Mouse (Mus musculus): ENCODE measurements around the gene B4galnt1. TPM values are rescaled to one million over a fixed set of nuclear protein-coding genes. Genes with fewer than 3 reads are reported as not detected.
"Not testable (repeated sequence)": the region's sequence is repeated elsewhere in the genome, so short reads cannot be mapped to it uniquely, and the experiment has no call there.

B4galnt1 gene
- polyA plus RNA-seq, 1 experiment from 2014 or later, result 2.4 TPM

DNA sequence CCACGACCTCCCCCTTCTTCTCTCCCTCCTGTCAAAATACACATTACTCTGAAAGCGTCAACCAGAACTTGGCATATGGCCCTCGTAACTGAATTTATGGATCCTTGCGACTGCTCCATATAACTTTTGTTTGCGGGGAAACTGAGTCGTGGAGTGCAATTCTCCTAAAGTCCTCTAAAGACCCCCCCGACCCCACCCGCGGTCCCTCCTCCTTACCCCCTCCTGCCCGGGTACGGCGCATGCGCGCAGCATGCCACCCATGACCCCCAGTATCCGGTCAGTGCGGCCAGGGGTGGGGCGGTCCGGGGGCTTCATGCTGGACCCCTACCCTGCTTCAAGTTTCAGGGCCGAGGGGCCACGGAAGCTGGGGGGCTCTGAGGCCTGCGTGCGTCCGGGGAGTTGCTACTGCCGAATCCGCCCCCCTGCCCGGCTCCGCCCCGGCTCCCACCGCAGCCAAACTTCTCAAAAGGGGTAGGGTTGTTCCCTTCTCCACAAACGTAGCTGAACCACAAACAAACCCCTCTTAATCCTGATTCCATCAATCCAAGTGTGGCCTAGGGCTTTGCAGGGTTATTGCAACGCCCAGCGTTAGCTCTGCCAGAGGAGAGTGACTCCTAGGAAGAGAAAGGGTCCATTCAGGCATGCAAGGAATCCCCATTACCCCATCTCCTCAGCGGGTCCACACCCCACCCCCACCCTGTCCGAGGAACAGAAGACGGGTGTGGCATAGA is 24.8 kb downstream of the B4galnt1 start, which contains the start of gene Arhgef25:
Arhgef25 (minus strand) TSS at position 433 of the 731 bp plus-strand sequence.
- 2% methylated on average over 35 of the region's 35 CpGs for WGBS
- H3K27me3 ChIP-seq (replicated peaks), result peaks cover 8% of the 10 kb centered on the region
- H3K4me1 ChIP-seq (replicated peaks), result peaks cover 46% of the 10 kb centered on the region
- peak within 1 kb of the TSS; percentile 83 for H3K9ac ChIP-seq
- peak within 1 kb of the TSS; percentile 97 for H3K4me2 ChIP-seq
- H3K36me3 ChIP-seq, result peaks cover 25% of the 10 kb centered on the region
- 0 out of 2 replicates have a peak, but pooled peaks cover 3% of the 10 kb centered on the region for H3K9me3 ChIP-seq (replicated peaks)
- peak; percentile 19; the same call in 1 of the 2 replicates for ATAC-seq (ENCODE audit: insufficient number of reproducible peaks, low FRiP score)
- peak within 1 kb of the TSS; percentile 56 for H3K27ac ChIP-seq (ENCODE audit: poor library complexity, severe bottlenecking)
- H3K4me3 ChIP-seq, result peak within 1 kb of the TSS; percentile 81

DNA sequence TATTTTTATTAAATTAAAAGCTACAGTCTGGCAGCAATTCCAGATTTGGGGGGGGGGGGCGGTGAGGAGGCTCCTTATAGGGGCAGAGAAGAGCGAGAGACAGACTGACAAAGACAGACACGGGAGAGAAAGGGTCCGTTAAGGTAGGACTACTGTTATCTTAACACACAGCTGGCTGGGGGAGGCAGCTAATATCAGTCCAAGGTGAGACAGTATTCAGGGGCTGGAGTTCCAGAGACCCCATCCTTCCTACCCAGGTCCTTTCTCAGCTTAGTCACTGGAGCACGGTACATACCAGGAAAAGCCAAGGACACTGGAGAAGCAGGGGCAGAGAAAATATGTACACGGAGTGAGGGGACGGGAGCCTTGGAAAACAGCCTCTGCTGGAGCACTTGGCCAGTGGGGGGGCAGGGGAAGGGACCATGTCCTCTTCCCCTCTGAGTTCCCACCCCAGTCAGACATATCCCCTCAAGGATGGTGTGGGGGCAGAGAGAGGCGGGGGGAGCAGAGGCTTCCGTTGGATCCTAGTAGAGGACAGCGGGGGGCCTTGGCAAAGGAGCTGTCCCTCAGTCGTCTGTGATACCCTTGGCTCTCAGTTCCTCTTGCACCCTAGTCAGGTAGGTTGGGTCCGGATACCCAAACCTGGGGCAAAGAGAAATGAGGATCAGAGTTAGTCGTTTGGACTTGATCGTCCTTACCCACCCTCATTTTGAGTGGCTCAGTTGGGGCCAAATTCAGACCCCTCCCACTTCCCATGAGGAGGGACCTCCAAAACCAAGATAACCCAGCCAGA is 25.6 kb downstream of the B4galnt1 start:
- Histone ChIP-seq H3K9ac (peak overlapping the region; percentile 83; the same call in 1 of the 2 replicates), H3K9me3 (replicated peaks) (0 out of 2 replicates have a peak, but pooled peaks cover 3% of the 10 kb centered on the region), H3K4me3 (peak overlapping the region; percentile 81), H3K4me2 (peak overlapping the region; percentile 97), H3K4me1 (replicated peaks) (peaks cover 49% of the 10 kb centered on the region), H3K27me3 (replicated peaks) (peaks cover 2% of the 10 kb centered on the region; the same call in 1 of the 2 replicates), H3K27ac (ENCODE audit: poor library complexity, severe bottlenecking) (peak overlapping the region; percentile 56; the same call in 1 of the 2 replicates), H3K36me3 (peaks cover 25% of the 10 kb centered on the region)
- no peak for ATAC-seq (ENCODE audit: insufficient number of reproducible peaks, low FRiP score)
- 32% methylated on average over 13 of the region's 14 CpGs for WGBS

DNA sequence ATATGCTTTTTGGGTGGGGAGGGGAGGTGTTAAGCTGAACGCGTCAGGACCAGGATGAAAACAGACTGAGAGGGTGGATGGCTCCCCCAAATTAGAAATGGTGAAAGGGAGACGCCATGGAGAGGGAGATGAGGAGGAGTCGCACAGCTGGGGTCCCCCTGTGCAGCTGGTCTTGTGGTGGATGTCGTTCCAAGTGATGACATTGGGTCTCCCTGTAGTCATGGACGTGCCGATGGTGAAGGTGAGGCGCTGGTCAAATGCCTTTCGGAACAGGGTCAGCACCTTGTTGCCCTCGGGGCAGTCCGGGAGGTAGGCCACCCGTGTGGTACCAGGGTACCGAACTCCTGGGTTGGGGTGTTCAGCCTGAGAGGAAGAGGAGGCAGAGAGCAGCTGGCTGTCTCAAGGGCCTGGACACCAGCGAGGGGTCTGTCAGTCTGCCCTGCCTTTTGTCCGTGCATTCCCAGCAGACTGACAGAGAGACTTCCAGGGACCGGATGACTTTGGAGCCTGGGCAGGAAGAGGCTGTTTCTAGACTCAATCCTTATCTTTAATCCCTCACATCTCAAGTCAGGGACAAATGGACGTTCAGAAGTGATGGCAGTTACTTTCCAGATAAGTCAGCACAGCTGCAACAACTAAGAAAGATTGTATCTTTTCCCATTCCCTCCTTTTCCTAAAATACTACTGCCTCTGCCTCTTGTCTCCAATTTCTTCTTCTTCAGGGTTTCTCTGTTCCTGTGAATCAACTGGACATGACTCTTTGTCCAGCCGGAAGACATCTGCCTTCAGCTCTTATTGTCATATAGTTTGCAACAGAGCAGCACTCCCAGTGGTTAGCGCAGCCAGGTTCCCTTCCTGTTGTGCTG is 26.4 kb downstream of the B4galnt1 start:
- H3K4me1 ChIP-seq (replicated peaks), result peaks cover 50% of the 10 kb centered on the region
- H3K36me3 ChIP-seq, result peaks cover 25% of the 10 kb centered on the region
- WGBS, result 56% methylated on average over 19 of the region's 19 CpGs
- H3K4me3 ChIP-seq, result no peak overlapping the region
- H3K4me2 ChIP-seq, result no peak overlapping the region
- H3K9ac ChIP-seq, result no peak overlapping the region
- no peak for ATAC-seq (ENCODE audit: insufficient number of reproducible peaks, low FRiP score)
- H3K27ac ChIP-seq (ENCODE audit: poor library complexity, severe bottlenecking), result 0 out of 2 replicates have a peak overlapping the region, but pooled peaks have one; percentile 49
- no peaks in the 10 kb centered on the region; the same call in 1 of the 2 replicates for H3K27me3 ChIP-seq (replicated peaks)
- 0 out of 2 replicates have a peak, but pooled peaks cover 3% of the 10 kb centered on the region for H3K9me3 ChIP-seq (replicated peaks)

DNA sequence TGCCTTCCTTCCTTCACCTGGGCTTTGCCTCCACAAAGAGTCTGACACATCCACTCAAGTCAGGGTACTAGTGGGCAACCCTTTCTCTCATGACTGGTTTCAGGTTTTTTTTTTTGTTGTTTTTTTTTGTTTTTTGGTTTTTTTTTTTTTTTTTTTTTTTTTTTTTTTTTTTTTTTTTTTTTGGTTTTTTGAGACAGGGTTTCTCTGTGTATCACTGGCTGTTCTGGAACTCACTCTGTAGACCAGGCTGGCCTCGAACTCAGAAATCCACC is 27.0 kb downstream of the B4galnt1 start:
- not testable (repeated sequence) for ATAC-seq (ENCODE audit: insufficient number of reproducible peaks, low FRiP score); H3K27ac ChIP-seq (ENCODE audit: poor library complexity, severe bottlenecking); H3K9ac ChIP-seq; H3K4me3 ChIP-seq; H3K27me3 ChIP-seq (replicated peaks); H3K4me2 ChIP-seq; H3K9me3 ChIP-seq (replicated peaks)
- Histone ChIP-seq H3K36me3 (peaks cover 19% of the 10 kb centered on the region), H3K4me1 (replicated peaks) (peaks cover 54% of the 10 kb centered on the region)
- WGBS, result 58% methylated on average over 1 of the region's 1 CpGs

GRCm38 (mm10) chr10:127193011-127193410 is 28.0 kb downstream of the B4galnt1 start:
- no peak overlapping the region for H3K27ac ChIP-seq (ENCODE audit: poor library complexity, severe bottlenecking)
- H3K9me3 ChIP-seq (replicated peaks), result no peaks in the 10 kb centered on the region
- H3K4me3 ChIP-seq, result no peak overlapping the region
- WGBS, result 76% methylated on average over 9 of the region's 9 CpGs
- H3K9ac ChIP-seq, result no peak overlapping the region
- peaks cover 54% of the 10 kb centered on the region for H3K4me1 ChIP-seq (replicated peaks)
- no peak for ATAC-seq (ENCODE audit: insufficient number of reproducible peaks, low FRiP score)
- no peak overlapping the region for H3K4me2 ChIP-seq
- H3K27me3 ChIP-seq (replicated peaks), result no peaks in the 10 kb centered on the region
- H3K36me3 ChIP-seq, result peaks cover 25% of the 10 kb centered on the region

- peak overlapping the region; percentile 94 for H3K4me2 ChIP-seq
- H3K36me3 ChIP-seq, result peaks cover 42% of the 10 kb centered on the region
- H3K4me3 ChIP-seq, result peak overlapping the region; percentile 88
- peak; percentile 70 for ATAC-seq (ENCODE audit: insufficient number of reproducible peaks, low FRiP score)
- H3K9ac ChIP-seq, result peak overlapping the region; percentile 88
- peak overlapping the region; percentile 91 for H3K27ac ChIP-seq (ENCODE audit: poor library complexity, severe bottlenecking)
- no peaks in the 10 kb centered on the region for H3K27me3 ChIP-seq (replicated peaks)
- H3K4me1 ChIP-seq (replicated peaks), result peaks cover 39% of the 10 kb centered on the region
- H3K9me3 ChIP-seq (replicated peaks), result no peaks in the 10 kb centered on the region
- 8% methylated on average over 22 of the region's 22 CpGs for WGBS
These were observed 29.7 kb downstream of the B4galnt1 start for GRCm38 (mm10) chr10:127194428-127195327.

- ATAC-seq (ENCODE audit: insufficient number of reproducible peaks, low FRiP score), result peak; percentile 63
- under 1% methylated on average over 39 of the region's 47 CpGs for WGBS
- H3K4me2 ChIP-seq, result peak within 1 kb of the TSS; percentile 94
These were observed 30.5 kb downstream of the B4galnt1 start, which contains the start of gene Dtx3 for GRCm38 (mm10) chr10:127195328-127196129. Dtx3 (minus strand) TSS chr10:127195728.

GRCm38 (mm10) chr10:127196392-127196791 is 31.4 kb downstream of the B4galnt1 start:
- Histone ChIP-seq H3K4me2 (peak overlapping the region; percentile 94), H3K9me3 (replicated peaks) (no peaks in the 10 kb centered on the region), H3K4me1 (replicated peaks) (peaks cover 22% of the 10 kb centered on the region), H3K27me3 (replicated peaks) (no peaks in the 10 kb centered on the region), H3K27ac (ENCODE audit: poor library complexity, severe bottlenecking) (peak overlapping the region; percentile 91), H3K36me3 (peaks cover 43% of the 10 kb centered on the region), H3K4me3 (peak overlapping the region; percentile 88), H3K9ac (0 out of 2 replicates have a peak overlapping the region, but pooled peaks have one; percentile 88)
- peak; percentile 80 for ATAC-seq (ENCODE audit: insufficient number of reproducible peaks, low FRiP score)
- under 1% methylated on average over 5 of the region's 5 CpGs for WGBS

More at GRCm38 (mm10) chr10:127195328-127196129, 30.5 kb downstream of the B4galnt1 start, which contains the start of gene Dtx3:
- peak within 1 kb of the TSS; percentile 88 for H3K4me3 ChIP-seq
- H3K9me3 ChIP-seq (replicated peaks), result no peaks in the 10 kb centered on the region
- H3K4me1 ChIP-seq (replicated peaks), result peaks cover 30% of the 10 kb centered on the region
- no peaks in the 10 kb centered on the region for H3K27me3 ChIP-seq (replicated peaks)
- H3K36me3 ChIP-seq, result peaks cover 49% of the 10 kb centered on the region
- H3K27ac ChIP-seq (ENCODE audit: poor library complexity, severe bottlenecking), result peak within 1 kb of the TSS; percentile 91
- H3K9ac ChIP-seq, result peak within 1 kb of the TSS; percentile 88

DNA sequence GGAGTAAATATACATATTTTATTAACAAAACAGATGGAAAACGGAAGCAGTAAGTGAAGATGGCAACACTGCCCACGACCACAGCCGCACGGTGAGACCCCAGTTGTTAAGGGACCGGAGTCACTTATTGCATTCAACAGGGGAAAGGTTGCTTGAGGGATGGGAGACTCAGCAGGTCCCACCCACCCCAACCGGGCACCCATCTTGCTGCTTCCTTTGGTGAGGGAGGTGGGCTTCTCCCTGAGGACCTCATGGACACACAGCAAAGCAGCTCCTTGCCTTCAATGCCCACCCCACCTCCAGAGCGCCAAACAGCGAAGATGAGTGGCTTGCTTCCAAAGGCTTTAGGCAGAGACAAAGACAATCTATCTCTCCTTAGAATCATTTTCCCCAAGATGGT is 32.1 kb downstream of the B4galnt1 start:
- H3K9ac ChIP-seq, result no peak overlapping the region
- H3K9me3 ChIP-seq (replicated peaks), result no peaks in the 10 kb centered on the region
- H3K27me3 ChIP-seq (replicated peaks), result no peaks in the 10 kb centered on the region
- peaks cover 46% of the 10 kb centered on the region for H3K36me3 ChIP-seq
- H3K4me3 ChIP-seq, result no peak overlapping the region
- peaks cover 21% of the 10 kb centered on the region for H3K4me1 ChIP-seq (replicated peaks)
- no peak overlapping the region for H3K27ac ChIP-seq (ENCODE audit: poor library complexity, severe bottlenecking)
- H3K4me2 ChIP-seq, result no peak overlapping the region
- ATAC-seq (ENCODE audit: insufficient number of reproducible peaks, low FRiP score), result no peak
- WGBS, result 88% methylated on average over 8 of the region's 8 CpGs
